Mouse (Mus musculus) skeletal muscle tissue, adult 2 months (tissue): ENCODE results near the gene Pkn3.
"Not testable (repeated sequence)": the region's sequence is repeated elsewhere in the genome, so short reads cannot be mapped to it uniquely, and the experiment has no call there.

Experiments
- DNase-seq: peaks from one replicate; pipeline ENCODE4 v3.0.0-alpha.2; 2012; ENCODE audit warnings: low read depth, low spot score

The Pkn3 gene

GRCm38 (mm10) chr2:30140021-30140420, 62.5 kb downstream of the Pkn3 start:
- DNase-seq, result not testable (repeated sequence)
